Mouse (Mus musculus) forebrain, embryonic 16.5 days (tissue): ENCODE results near the gene Lrrc3. TPM values are rescaled to one million over a fixed set of nuclear protein-coding genes. Genes with fewer than 3 reads are reported as not detected.
A peak's percentile ranks its signal among the peaks of the same experiment; 100 is the strongest.

Experiments used
- ATAC-seq: fragments of 200-750 bp; cut with Nextera tagmentation; 2 replicates; pipeline ENCODE4 v1.8.0; 2017; ENCODE audit warnings: mild to moderate bottlenecking, moderate library complexity
- H3K27ac ChIP-seq: fragments of 300-500 bp; sonication (generic); 2 replicates; pipeline ENCODE4 v1.5.1; 2014; ENCODE audit warnings: low read length, control low read depth
- H3K27me3 ChIP-seq: fragments of 300-500 bp; sonication (generic); replicated peaks from 2 replicates; pipeline ENCODE4 v1.6.1; 2014; ENCODE audit warnings: low read length; ENCODE audit not compliant: control insufficient read depth, insufficient read depth
- H3K36me3 ChIP-seq: fragments of 300-500 bp; sonication (generic); 2 replicates; pipeline ENCODE4 v1.6.1; 2014; ENCODE audit not compliant: control insufficient read depth, insufficient read depth
- H3K4me1 ChIP-seq: fragments of 300-500 bp; sonication (generic); replicated peaks from 2 replicates; pipeline ENCODE4 v1.6.1; 2014; ENCODE audit warnings: low read length; ENCODE audit not compliant: control insufficient read depth, insufficient read depth
- H3K4me2 ChIP-seq: fragments of 300-500 bp; sonication (generic); 2 replicates; pipeline ENCODE4 v1.6.1; 2014; ENCODE audit warnings: mild to moderate bottlenecking, low read length, control low read depth
- H3K4me3 ChIP-seq: fragments of 300-500 bp; sonication (generic); replicated peaks from 2 replicates; pipeline ENCODE4 v1.5.1; 2014; ENCODE audit warnings: mild to moderate bottlenecking, low read length, control low read depth
- H3K9ac ChIP-seq: fragments of 300-500 bp; sonication (generic); replicated peaks from 2 replicates; pipeline ENCODE4 v1.6.1; 2014; ENCODE audit warnings: low read depth, low read length, control low read depth
- H3K9me3 ChIP-seq: fragments of 300-500 bp; sonication (generic); 2 replicates; pipeline ENCODE4 v1.6.1; 2016; ENCODE audit warnings: low read length; ENCODE audit not compliant: control insufficient read depth
- WGBS: fragments of 180-500 bp; shearing (Covaris S2); extraction: QIAGEN DNeasy Blood & Tissue Kit; methylation state at CpG from one replicate; pipeline ENCODE4 v1.1.7; 2014; 5-methylcytosine and 5-hydroxymethylcytosine counted together
- polyA plus RNA-seq: library from polyadenylated mRNA; unstranded; fragments of >200 nt; fragmentation: Nextera tagmentation; extraction: Ambion mirVana; gene quantifications from 2 replicates; pipeline ENCODE4 v1.2.1, GENCODE M21; 2015

Gene Lrrc3
- polyA plus RNA-seq, 1 experiment from 2014 or later = 15.7 TPM

- 90% methylated on average over 5 of the region's 5 CpGs for WGBS
- no peak for ATAC-seq
- Histone ChIP-seq H3K27ac (no peak overlapping the region), H3K36me3 (no peaks in the 10 kb centered on the region), H3K4me3 (no peak overlapping the region), H3K4me1 (no peaks in the 10 kb centered on the region), H3K4me2 (no peak overlapping the region), H3K27me3 (no peaks in the 10 kb centered on the region), H3K9me3 (no peaks in the 10 kb centered on the region), H3K9ac (no peak overlapping the region)
These were observed 19.8 kb downstream of the Lrrc3 start for GRCm38 (mm10) chr10:77882553-77882952.

GRCm38 (mm10) chr10:77880305-77880704 lies 22.0 kb downstream of the Lrrc3 start:
- ATAC-seq = no peak

DNA sequence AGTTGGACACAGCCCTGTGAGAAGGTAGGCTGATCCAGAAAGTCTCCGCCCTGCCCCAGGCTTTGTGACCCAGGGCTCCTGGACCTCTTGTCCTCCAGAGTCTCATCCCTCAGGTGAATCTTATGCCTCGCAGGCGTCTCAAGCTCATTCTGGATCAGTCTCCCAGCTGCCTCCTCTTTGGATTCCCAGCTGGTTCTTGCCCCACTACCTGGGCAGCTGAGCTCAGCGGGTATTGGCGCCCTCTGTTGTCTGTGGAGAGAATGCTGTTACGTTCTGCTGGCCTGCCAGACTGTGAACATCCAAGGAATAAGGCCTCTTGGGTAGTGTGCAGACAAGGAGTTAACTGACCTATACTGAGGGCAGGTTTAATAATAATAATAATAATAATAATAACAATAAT lies 23.4 kb downstream of the Lrrc3 start:
- Histone ChIP-seq H3K4me2 (no peak overlapping the region), H3K27ac (no peak overlapping the region), H3K4me1 (no peaks in the 10 kb centered on the region), H3K4me3 (no peak overlapping the region), H3K27me3 (no peaks in the 10 kb centered on the region), H3K36me3 (no peaks in the 10 kb centered on the region), H3K9ac (no peak overlapping the region), H3K9me3 (no peaks in the 10 kb centered on the region)
- WGBS = 61% methylated on average over 6 of the region's 6 CpGs
- no peak for ATAC-seq

More at GRCm38 (mm10) chr10:77880305-77880704, 22.0 kb downstream of the Lrrc3 start:
- Histone ChIP-seq H3K9ac (no peak overlapping the region), H3K27me3 (no peaks in the 10 kb centered on the region), H3K9me3 (no peaks in the 10 kb centered on the region), H3K27ac (no peak overlapping the region), H3K4me1 (no peaks in the 10 kb centered on the region), H3K4me2 (no peak overlapping the region), H3K36me3 (no peaks in the 10 kb centered on the region), H3K4me3 (no peak overlapping the region)
- WGBS = 73% methylated on average over 3 of the region's 3 CpGs

GRCm38 (mm10) chr10:77869651-77870050 lies 32.7 kb downstream of the Lrrc3 start:
- Histone ChIP-seq H3K4me1 (no peaks in the 10 kb centered on the region), H3K36me3 (no peaks in the 10 kb centered on the region), H3K4me3 (no peak overlapping the region), H3K27me3 (no peaks in the 10 kb centered on the region), H3K27ac (no peak overlapping the region), H3K9ac (no peak overlapping the region), H3K9me3 (no peaks in the 10 kb centered on the region), H3K4me2 (no peak overlapping the region)
- no peak for ATAC-seq
- 89% methylated on average over 7 of the region's 7 CpGs for WGBS

DNA sequence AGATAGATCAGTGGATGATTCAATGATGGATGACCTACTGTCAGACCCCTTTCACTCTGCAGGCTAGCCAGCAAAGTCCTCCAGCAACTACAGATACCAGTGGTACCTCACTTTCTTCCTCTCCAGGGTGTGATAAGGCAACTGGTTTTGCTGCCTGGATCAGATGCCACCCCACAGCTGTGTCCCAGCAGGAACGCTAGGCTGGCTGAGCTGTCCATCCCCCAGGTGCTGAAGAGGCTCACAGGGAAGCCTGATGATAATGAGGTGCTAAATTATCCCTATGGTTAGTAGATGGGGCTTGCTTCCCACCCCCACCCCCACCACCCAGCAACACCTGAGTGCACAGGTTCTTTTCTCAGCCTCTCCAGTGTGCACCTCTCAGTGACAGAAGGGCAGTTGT lies 34.8 kb downstream of the Lrrc3 start:
- no peaks in the 10 kb centered on the region for H3K36me3 ChIP-seq
- H3K9ac ChIP-seq = no peak overlapping the region
- H3K27me3 ChIP-seq = no peaks in the 10 kb centered on the region
- no peak overlapping the region for H3K27ac ChIP-seq
- ATAC-seq = no peak
- WGBS = 50% methylated on average over 1 of the region's 1 CpGs
- no peaks in the 10 kb centered on the region for H3K9me3 ChIP-seq
- H3K4me2 ChIP-seq = no peak overlapping the region
- no peak overlapping the region for H3K4me3 ChIP-seq
- H3K4me1 ChIP-seq = no peaks in the 10 kb centered on the region

- Histone ChIP-seq H3K9ac (no peak overlapping the region), H3K27me3 (no peaks in the 10 kb centered on the region), H3K4me1 (no peaks in the 10 kb centered on the region), H3K9me3 (no peaks in the 10 kb centered on the region), H3K36me3 (no peaks in the 10 kb centered on the region), H3K4me3 (0 out of 2 replicates have a peak overlapping the region, but pooled peaks have one; percentile 8), H3K4me2 (peak overlapping the region; percentile 17; the same call in 1 of the 2 replicates), H3K27ac (no peak overlapping the region)
- no peak for ATAC-seq
- 32% methylated on average over 11 of the region's 11 CpGs for WGBS
These were observed 37.6 kb downstream of the Lrrc3 start for GRCm38 (mm10) chr10:77864762-77865143.

- Histone ChIP-seq H3K27ac (no peak overlapping the region), H3K4me3 (0 out of 2 replicates have a peak overlapping the region, but pooled peaks have one; percentile 8), H3K27me3 (no peaks in the 10 kb centered on the region), H3K4me1 (no peaks in the 10 kb centered on the region), H3K36me3 (no peaks in the 10 kb centered on the region), H3K9me3 (no peaks in the 10 kb centered on the region), H3K4me2 (peak overlapping the region; percentile 17; the same call in 1 of the 2 replicates), H3K9ac (no peak overlapping the region)
- 34% methylated on average over 14 of the region's 14 CpGs for WGBS
- ATAC-seq = peak; percentile 45; the same call in 1 of the 2 replicates
These were observed 38.1 kb downstream of the Lrrc3 start for GRCm38 (mm10) chr10:77864067-77864761.

DNA sequence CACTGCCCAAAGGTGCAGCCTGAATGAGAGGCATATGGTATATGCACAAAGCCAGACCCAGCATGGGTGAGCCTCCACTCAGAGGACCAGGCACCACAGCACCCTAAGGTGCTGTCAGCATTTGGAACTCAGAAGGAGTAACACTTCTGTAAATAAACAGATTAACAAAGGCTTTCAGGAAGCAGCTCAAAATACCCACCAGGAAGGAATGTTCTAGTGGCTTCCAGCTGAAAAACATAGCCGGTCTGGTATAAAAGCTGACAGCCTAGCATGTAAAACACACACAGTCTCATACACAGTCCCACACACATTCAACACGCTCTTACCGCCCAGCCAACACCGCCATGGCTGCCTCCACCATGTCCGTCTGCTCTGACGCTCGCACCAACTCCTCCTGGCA lies 40.7 kb downstream of the Lrrc3 start, which contains the start of gene Gm3285:
Gm3285 (plus strand) TSS at position 301 of the 400 bp plus-strand sequence.
- no peak for ATAC-seq

GRCm38 (mm10) chr10:77852559-77852958 lies 49.8 kb downstream of the Lrrc3 start, which contains the start of gene Gm10318:
Gm10318 (plus strand) TSS chr10:77852859.
- no peaks in the 10 kb centered on the region for H3K36me3 ChIP-seq
- 68% methylated on average over 9 of the region's 9 CpGs for WGBS
- no peaks in the 10 kb centered on the region for H3K27me3 ChIP-seq
- H3K9ac ChIP-seq = no peak within 1 kb of the TSS
- no peaks in the 10 kb centered on the region; the same call in 1 of the 2 replicates for H3K9me3 ChIP-seq
- ATAC-seq = no peak
- no peak within 1 kb of the TSS for H3K4me3 ChIP-seq
- no peaks in the 10 kb centered on the region for H3K4me1 ChIP-seq
- no peak within 1 kb of the TSS for H3K27ac ChIP-seq
- H3K4me2 ChIP-seq = no peak within 1 kb of the TSS

More for the DNA sequence above, 40.7 kb downstream of the Lrrc3 start, which contains the start of gene Gm3285:
- H3K4me2 ChIP-seq = no peak within 1 kb of the TSS
- no peak within 1 kb of the TSS for H3K27ac ChIP-seq
- H3K4me1 ChIP-seq = no peaks in the 10 kb centered on the region
- no peak within 1 kb of the TSS for H3K4me3 ChIP-seq
- H3K9ac ChIP-seq = no peak within 1 kb of the TSS
- no peaks in the 10 kb centered on the region for H3K36me3 ChIP-seq
- no peaks in the 10 kb centered on the region for H3K27me3 ChIP-seq
- no peaks in the 10 kb centered on the region for H3K9me3 ChIP-seq
- 50% methylated on average over 7 of the region's 7 CpGs for WGBS
